Mouse (Mus musculus) adrenal gland, postnatal 4 days (tissue): ENCODE results near the gene Cdk2ap2. TPM values are rescaled to one million over a fixed set of nuclear protein-coding genes. Genes with fewer than 3 reads are reported as not detected.
A peak's percentile ranks its signal among the peaks of the same experiment; 100 is the strongest.
"Not testable (repeated sequence)": the region's sequence is repeated elsewhere in the genome, so short reads cannot be mapped to it uniquely, and the experiment has no call there.

Source experiments
- DNase-seq, 2 experiments: peaks; one replicate each; pipeline ENCODE4 v3.0.0; 2021 to 2022; ENCODE audit warnings: low spot score in 2 of 2, mixed read lengths in 2 of 2
- long read RNA-seq, 2 experiments: library from polyadenylated mRNA; stranded (forward); transcript quantifications; one replicate each; pipeline ENCODE4 v2.0.0; 2021
- total RNA-seq, 2 experiments: library from RNA; stranded (reverse); gene quantifications; 2 replicates each; pipeline ENCODE4 v1.2.3; 2021

The Cdk2ap2 gene
- 10 to 100 TPM; 45.8 to 47.3 TPM for total RNA-seq
- long read RNA-seq, experiment 1, transcript Cdk2ap2-202 (4 exons, 1,089 nt) = minor isoform, 9 of 72 reads
- long read RNA-seq, experiment 1, transcript Cdk2ap2-201 (4 exons, 1,080 nt) = major isoform, 50 of 72 reads
- long read RNA-seq, experiment 1, partial matches to known transcripts = 4 of 72 reads
- long read RNA-seq, experiment 1, other reads (novel, unspliced or antisense) = 4 of 72 reads
- long read RNA-seq, experiment 2, transcript Cdk2ap2-202 (4 exons, 1,089 nt) = minor isoform, 9 of 70 reads
- long read RNA-seq, experiment 2, transcript Cdk2ap2-201 (4 exons, 1,080 nt) = major isoform, 49 of 70 reads
- long read RNA-seq, experiment 2, transcript Cdk2ap2-205 (4 exons, 843 nt) = minor isoform, 6 of 70 reads
- long read RNA-seq, experiment 2, partial matches to known transcripts = 3 of 70 reads
- long read RNA-seq, experiment 2, other reads (novel, unspliced or antisense) = 0 of 70 reads

DNA sequence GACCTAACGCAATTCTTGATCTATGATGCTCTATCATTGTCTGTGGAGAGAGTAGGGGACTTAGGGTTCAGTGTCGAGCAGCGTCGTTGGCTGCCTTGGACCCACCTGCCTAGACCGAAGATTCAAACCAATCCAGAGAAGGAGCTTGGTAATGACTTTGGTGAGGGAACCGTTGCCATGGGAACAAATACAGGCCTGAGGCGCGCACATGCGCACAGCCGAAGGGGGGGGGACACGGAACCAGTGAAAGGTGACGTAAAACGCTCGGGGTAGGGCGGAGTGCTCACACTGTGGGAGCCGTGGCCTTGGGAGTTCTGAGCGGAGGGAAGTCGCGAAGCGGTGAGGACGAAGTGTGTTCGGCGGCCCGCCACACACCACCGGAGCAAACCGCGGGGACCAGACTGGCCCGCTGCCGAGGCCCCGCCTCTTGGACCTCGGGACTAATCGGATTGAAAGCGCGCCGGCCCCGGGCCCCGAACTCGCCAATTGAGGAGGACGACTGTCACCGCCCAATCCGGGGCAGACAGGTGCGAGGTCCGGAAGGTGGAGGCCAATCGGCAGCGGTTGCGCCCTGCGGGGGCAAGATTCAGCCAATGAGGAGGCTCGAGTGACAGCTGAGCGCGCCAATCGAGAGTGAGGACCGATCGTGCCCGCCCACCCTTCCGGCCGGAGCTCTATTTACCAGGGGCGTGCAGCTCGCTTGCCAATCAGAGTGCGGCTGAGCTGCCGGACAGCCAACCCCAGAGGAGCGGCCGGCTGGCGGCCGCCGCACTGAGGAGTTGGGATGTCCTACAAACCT lies at the start of gene Cdk2ap2:
Gene Cdk2ap2, plus strand, starts transcription at position 541 of the 799 bp plus-strand sequence.
- peak; percentile 98 to 99 for DNase-seq

DNA sequence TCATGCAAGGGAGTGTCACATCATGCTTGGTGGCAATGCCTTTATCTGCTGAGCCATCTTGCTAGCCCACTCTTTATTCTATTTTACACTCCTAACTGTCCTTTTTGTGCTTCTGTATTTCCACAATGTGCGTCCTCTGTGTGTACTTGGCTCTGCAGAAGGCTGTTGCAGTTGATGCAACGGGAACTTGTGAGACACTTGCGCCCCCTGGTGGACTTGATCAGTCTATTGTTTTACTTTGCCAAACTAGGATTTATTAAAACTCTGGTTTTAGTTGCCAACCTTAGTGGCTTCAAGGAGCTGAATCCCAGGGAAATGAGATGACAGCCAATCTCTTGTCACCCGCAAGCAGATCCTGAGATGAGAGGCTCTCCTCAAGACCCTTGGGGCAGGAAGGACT lies 49.1 kb upstream of the Cdk2ap2 start:
- DNase-seq = peak; percentile 50 to 75

DNA sequence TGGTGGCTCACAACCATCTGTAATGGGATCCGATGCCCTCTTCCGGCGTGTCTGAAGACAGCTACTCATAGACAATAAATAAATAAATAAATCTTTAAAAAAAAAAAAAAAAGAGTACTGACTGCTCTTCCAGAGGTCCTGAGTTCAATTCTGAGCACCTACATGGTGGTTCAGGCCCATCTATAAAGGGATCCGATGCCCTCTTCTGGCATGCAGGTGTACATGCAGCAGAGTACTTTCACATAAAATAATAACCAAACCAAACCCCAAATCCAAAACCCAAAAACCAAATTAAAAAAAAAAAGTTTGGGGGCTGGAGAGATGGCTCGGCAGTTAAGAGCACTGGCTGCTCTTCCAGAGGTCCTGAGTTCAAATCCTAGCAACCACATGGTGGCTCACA lies 47.9 kb upstream of the Cdk2ap2 start:
- not testable (repeated sequence) for DNase-seq

DNA sequence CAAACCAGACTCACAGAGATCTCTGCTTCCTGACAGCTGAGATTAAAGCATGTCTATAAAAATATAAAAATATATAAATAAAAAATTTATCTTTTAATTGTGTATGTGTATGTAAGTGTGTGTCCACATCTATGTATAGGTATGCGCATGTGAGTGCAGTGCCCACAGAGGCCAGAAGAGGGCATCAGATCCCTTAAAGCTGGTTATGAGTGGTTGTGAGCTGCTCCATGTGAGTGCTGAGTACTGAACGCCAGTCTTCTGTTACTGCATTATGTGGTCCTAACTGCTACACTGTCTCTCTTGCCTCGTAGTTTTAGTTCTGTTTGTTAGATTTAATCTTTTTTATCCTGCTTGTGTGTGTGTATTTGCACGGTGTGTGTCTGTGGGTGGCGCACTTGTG lies 46.0 kb upstream of the Cdk2ap2 start:
- DNase-seq = no peak

DNA sequence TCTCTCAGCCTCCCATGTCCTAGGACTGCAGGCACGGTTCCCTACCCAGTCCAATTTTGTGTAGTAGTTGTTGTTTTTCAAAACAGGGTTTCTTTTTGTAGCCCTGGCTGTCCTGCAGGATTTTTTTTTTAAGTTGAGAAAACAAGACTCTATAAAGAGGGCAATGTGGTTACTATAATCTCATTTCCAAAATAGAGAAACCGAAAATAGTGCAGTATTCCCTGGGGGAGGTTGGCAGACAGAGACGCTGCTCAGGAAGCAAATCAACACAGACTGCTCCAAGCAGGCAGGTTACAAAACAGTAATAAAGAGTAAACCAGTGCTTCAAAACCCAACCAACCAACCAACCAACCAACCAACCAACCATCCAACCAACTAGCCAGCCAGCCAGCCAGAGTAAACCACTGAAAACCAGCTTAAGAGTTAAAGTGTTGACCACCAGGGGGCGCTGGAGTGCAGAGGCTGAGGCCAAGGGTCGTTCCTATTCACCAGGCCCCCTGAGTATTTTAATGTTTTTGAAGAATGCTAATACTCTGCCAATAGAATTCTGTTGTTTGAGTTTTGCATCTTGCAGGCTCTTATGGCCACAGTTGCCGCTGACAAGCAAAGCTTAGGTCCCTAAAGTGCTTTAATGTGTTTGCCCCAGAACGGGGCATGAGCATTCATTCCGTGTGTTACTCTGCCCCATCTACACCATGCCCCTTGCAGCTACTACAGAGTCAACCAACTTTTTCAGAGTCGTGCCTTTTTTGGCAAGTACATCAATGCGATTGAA lies 45.1 kb upstream of the Cdk2ap2 start:
- DNase-seq = peak; percentile 43 to 44

DNA sequence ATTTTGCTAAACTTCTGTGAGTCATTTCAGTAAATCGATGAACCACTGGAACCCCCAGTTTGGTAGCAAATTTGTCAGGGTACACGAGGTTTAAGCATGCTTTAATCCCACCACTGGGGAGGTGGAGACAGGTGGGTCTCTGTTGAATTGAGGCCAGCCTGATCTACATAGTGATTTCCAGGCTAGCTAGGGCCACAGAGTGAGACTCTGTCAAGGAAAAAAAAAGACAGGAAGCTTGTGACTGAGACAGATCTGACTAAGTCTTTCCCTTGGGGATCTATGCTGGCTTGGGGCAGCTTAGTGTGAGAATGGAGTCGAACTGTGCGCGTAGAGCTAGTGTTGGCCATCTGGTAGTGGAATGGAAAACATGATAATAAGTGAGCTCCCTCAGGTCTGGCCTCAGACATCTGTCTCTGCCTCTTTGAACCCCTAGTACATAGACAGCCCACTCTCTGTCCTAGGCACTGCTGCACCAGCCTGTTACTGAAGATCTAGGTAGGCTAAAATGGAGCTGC lies 44.4 kb upstream of the Cdk2ap2 start:
- DNase-seq = no peak

DNA sequence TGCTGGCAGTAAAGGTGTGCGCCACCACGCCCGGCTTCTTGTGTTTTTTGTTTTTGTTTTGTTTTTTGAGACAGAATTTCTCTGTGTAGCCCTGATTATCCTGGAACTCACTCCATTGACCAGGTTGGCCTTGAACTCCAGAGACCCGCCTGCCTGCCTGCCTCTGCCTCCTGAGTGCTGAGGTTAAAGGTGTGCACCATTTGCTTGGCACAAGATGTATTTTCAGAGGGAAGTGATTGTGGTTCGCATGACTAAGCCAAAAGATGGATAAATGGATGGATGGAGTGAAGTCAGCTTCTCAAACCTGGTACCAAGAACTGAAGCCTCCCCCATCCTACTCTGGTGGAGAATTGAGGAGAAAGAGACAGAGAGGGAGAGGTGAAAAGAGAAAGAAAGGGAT lies 42.4 kb upstream of the Cdk2ap2 start:
- DNase-seq = no peak

DNA sequence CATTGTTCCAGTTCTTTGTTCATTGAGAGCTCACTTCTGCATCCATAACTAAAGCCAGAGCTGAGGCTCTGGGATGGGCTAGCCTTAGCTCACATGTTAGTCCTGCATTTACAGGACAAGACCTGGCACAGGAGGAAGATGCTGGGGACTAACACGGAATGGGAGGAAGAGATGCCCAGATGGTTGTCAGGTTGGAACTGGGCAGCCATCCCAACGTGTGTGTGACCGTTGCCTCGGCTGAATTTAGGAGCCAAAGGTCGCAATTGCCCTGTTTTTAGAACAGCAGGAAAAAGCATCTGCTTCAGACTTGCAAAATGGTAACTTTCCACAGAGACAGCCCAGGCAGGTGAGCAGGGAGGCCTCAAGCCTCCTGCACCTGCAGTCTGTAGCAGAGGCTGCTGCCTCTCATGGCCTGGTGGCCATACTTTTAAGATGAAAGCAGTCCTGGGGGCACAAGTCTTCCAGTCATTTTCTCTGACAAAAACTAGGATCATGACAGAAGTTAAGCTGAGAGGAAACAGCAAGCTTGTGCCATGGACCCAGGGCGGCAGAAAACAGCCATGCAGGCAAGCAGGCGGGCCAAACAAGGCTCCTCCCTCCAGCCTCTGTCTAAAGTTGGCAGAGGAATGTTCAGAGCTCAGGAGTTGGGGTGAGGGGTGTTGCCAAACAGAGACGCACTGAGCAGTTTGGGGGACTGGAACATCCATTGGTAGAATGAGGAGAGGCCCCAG lies 41.6 kb upstream of the Cdk2ap2 start:
- no peak for DNase-seq

DNA sequence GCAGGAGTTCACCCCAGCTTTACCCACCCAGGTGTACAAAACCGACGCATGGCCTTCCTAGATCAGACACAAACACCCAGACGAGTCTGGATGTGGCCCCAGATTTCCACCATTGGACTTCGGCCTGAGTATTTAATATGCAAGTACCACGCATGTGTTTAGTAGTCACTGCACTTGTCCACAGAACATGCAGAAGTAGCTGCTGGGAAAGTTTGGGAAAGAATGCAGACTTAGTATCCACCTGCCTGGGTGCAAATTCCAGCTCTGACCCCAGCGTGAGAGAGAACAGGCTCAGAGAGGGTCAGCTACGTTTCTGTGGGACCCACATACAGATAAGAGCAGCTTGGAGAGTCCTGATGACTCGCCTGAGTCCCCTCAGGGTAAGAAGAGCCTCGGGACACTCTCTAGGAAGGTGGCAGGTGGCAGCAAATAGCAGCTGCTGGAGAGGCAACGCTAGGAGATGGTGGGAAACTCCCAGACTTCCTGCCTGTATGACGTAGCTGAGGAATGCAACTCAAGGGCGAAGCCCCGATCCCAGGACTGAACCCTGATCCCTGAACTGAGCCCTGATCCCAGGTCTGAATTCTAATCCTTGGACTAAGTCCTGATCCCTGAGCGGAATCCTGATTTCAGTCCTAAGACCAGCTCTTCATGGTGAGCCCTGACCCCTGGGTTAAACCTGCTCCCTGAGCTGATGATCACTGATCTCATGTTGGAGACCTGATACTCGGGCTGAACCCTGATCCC lies 40.9 kb upstream of the Cdk2ap2 start:
- DNase-seq = no peak

DNA sequence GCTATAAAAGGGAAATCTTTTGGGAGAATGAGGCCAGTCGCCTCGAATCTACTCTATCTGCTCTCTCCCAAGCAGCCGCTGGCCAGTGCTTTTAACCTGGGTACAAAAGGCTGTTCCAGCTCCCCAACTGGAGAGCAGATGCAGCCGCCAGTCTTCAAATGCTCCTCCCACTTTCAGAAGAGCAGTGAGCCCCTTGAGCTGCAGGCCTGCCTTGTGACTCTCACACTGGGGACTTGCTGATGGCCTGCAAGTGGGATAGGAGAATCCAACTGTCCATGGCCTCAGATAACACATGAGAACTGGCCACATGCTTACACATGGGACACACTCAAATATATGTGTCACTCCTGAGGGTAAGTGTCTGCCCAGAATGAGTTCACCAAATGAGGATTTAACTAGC lies 40.3 kb upstream of the Cdk2ap2 start:
- no peak for DNase-seq

DNA sequence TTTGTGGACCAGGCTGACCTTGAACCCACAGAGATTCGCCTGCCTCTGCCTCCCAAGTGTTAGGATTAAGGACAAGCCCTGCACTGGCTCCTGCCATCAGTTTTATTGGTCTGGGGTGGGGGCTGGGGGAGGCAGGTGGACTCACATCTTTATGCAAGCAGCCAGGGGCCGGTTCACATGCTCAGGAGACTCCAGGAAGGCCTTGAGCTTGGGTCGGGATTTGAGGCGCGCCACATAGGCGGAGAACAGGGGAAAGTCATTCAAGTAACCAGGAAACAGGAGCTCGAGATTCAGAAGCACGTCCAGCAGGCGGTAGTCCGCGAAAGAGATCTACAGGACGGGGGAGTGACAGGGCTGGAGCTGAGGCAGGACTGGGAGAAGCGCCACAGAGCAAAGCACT lies 39.6 kb upstream of the Cdk2ap2 start:
- DNase-seq = no peak

DNA sequence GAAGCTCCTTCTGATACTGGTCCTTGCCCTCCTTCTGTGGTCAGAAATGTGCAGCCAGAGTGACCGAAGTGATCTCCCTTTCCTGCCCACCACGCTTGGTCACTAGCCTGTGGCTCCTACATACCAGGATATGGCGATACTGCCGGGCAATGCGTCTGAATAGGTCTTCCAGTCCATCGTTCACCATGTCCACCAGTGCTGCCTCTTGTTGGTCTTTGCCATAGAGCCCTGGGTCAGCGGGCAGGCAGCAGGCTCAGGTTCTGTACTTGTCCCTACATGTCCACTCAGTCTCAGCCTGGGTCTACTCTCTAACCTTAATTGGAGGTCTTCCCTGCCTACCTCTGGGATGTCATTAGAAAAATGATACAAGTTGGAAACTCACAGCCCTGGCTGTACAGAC lies 39.0 kb upstream of the Cdk2ap2 start:
- DNase-seq = no peak

DNA sequence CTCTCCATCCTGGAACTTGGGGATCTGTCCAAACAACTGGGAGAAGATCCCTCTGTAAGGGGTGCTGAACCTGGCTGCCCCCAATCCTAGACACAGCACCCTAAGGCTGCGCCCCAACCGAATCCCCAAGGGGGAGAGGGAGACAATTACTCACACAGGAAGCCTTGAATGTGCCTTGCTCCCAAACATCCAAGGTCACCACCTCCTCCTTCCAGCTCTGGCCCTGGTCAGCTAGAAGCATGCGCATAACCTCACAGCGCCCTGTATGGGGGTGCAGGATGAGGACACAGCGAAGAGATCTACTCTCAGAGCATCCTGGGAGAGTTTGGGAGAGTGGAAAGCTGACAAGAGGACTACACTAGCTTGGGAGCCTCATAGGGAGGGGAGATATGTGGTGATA lies 38.4 kb upstream of the Cdk2ap2 start:
- no peak for DNase-seq

DNA sequence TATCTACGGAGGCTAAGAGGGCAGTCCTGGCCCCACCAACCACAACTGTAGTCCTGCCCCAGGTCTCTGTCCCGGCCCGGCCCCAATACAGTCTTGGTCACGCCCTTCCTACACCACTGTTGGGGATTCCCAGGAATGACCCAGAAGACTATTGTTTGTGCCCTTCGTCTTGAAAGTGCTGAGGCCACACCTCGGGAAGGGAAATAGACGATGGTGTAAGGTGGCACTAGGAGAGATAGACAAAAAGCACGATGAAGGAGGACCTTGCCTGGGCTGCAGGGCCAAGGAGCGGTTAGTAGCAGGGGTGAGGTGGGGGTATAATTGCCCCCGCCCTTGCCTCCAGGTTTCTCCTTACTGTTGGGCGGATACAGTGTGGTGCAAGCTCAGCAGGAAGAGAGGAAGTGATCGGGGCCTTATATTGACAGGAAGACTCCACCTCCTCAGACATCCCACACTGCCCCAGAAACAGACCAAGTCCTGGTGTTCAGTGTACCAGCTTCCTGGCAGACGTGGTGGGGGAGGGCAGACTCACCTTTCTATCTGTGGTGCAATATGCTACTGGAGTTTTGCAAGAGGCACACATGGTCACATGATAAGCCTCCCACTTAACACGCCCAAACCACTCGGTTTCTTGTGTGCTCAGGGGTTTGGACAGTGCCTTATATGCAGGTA lies 37.8 kb upstream of the Cdk2ap2 start, which contains the start of gene Gstp3:
Gene Gstp3, minus strand, starts transcription at position 501 of the 672 bp plus-strand sequence.
- no peak for DNase-seq

DNA sequence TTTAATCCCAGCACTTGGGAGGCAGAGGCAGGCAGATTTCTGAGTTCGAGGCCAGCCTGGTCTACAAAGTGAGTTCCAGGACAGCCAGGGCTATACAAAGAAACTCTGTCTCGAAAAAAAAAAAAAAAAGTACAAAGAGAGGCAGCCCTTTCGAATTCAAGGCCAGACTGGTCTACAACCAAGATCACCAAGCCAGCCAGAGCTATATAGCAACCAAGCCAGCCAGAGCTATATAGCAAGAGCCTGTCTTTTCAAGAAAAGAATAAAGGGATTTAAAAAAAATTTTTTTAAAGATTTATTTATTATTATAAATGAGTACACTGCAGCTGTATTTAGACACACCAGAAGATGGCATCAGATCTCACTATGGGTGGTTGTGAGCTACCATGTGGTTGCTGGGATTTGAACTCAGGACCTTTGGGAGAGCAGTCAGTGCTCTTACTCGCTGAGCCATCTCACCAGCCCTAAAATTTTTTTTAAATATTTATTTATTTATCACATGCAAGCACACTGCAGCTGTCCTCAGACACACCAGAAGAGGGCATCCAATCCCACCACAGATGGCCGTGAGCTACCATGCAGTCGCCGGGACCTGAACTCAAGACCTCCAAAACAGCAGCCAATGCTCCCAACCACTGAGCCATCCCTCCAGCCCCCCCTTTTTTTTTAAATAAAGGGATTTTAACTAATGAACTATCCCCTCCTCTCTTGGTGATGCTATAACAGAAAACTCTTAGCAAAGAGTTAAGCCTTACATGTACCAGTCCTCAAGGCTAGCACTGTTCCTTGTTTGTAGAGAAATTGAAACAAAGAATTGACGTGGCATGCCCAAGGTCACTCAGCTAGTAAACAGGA lies 36.7 kb upstream of the Cdk2ap2 start:
- DNase-seq = not testable (repeated sequence)

DNA sequence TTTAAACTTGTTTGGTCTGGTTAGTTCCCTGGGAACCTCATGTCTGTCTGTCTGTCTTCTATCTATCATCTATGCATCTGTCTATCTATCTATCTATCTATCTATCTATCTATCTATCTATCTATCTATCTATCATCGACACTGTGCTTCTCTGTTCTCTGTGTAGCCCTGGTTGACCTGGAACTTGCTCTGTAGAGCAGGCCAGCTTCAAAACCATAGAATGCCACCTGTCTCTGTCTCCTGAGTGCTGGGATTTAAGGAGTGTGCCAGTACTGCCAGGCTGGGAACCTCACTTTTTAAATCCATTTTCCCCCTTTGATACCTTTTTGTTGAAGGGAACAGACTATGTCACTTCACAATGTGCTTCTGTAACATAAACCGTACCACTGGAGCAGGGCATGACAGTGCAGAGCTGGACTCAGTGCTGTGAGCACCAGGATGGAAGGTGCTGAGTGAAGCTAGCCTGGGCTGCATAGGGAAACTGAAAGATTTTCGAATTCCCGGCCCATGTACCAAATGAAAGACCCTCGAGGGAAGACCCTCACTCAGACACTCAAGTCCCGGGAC lies 36.0 kb upstream of the Cdk2ap2 start:
- DNase-seq = no peak

DNA sequence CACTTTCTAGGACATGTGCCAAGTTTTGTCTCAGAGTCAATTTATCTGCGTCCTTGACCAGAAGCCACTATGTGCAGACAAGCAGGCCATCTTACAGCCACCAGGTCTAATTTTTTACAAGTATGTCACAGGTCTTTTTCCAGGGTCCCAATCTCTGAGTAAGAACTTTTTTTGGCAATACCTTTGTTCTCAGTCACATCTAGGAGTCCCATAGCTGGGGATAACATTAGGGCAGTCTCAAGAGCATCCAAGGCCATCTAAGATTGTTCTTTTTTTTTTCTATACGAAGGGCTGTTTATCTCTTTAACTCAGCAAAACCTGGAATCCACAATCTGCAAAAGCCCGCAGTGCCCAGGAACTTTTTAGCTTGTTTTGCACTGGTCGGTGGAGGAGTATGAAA lies 33.6 kb upstream of the Cdk2ap2 start:
- DNase-seq = not testable (repeated sequence)

DNA sequence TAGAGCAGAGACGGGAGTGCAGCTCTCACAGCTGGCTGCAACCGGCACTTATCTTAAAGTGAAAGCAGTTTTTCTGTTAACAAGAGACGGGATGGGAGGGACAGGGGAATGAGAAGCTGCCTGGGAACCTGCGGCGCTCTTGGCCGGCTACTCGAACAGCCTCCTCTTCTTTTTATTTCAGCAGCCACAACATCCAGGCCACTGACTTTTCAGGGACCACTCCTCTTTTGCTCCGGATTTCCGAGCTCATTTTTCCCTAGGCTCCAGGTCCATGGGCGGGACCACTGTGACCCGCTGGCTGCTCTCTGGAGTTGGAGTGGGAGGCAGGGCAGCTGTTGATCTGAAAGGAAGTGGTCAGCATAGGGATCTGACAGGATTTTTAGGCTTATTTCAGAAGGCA lies 32.5 kb upstream of the Cdk2ap2 start:
- not testable (repeated sequence) for DNase-seq
